In the genomic region with DNA sequence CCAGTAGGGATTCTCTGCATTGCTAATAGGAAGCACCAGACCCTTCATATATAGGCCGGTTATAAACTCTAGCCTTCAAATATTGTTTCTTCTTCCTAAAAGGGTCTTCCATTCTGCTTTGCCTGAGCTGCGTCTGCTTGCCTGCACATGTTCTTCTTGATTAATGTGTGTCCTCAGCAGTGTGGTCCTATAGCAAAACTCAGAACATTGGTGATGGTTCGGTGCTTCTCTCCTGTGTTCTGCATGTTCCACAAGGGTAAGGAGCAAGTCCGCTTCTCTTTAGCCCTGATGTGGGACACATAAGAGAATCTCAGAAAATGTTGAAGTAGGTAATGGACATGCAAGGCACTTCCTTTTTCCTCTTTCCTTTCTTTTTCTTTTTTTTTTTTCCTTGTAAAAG, we compare ENCODE assay signal across 10 mouse cellular contexts. TPM values are rescaled to one million over a fixed set of nuclear protein-coding genes. Genes with fewer than 3 reads are reported as not detected.
A peak's percentile ranks its signal among the peaks of the same experiment; 100 is the strongest.
DNase-seq lines count a peak whose midpoint lies in the region; ATAC-seq and TF ChIP-seq lines count a peak whose summit lies in the region.
"Had no signal": no experiment of that assay in that cellular context is flagged by ENCODE, and none has a peak within 500 bp of the region (broad histone marks: within the 10 kb centered on the region; RNA-seq: fewer than 3 reads in every experiment).

No protein-coding gene starts in this region.

- no peak overlapping the region for H3K4me3 ChIP-seq in heart, adult 2 months
- no peak overlapping the region for H3K4me3 ChIP-seq in stomach, embryonic 16.5 days (replicated peaks; ENCODE audit: low read length)
- H3K4me3 ChIP-seq in stomach, postnatal 0 days (ENCODE audit: low read depth, low read length), result no peak overlapping the region
- H3K4me3 ChIP-seq in limb, embryonic 10.5 days, result no peak overlapping the region

- no peak for ATAC-seq in stomach, embryonic 16.5 days (ENCODE audit: insufficient read depth, low FRiP score)
- ATAC-seq in stomach, postnatal 0 days (ENCODE audit: low FRiP score, low TSS enrichment), result no peak
- ATAC-seq: Patski had no signal

- DNase-seq in heart, adult 2 months, result peak; percentile 6 to 21
- DNase-seq in heart, adult 11 months, result no peak
- DNase-seq in stomach, postnatal 0 days (ENCODE audit: low spot score), result no peak
- DNase-seq in induced T-regulatory cell, adult 2 months (ENCODE audit: low read depth), result peak; percentile 68
- peak; percentile 13 to 21 for DNase-seq in thymus, postnatal 36 days
- no peak for DNase-seq in limb, embryonic 10.5 days (ENCODE audit: low spot score)
- no peak for DNase-seq in adrenal gland, postnatal 36 days
- DNase-seq: right cerebral cortex, postnatal 14 days had no signal

- no peak for TF ChIP-seq POLR2A in heart, adult 2 months (IDR thresholded peaks at IDR 0.05; ENCODE audit: insufficient read depth, low read depth, low read length)

- WGBS in heart, adult 2 months, result 87% methylated on average over 4 of the region's 4 CpGs
- 77% methylated on average over 4 of the region's 4 CpGs for WGBS in stomach, embryonic 16.5 days
- WGBS in stomach, postnatal 0 days, result 79% methylated on average over 4 of the region's 4 CpGs
- 91% methylated on average over 4 of the region's 4 CpGs for WGBS in limb, embryonic 10.5 days

- H3K27me3 ChIP-seq in heart, adult 2 months (ENCODE audit: control insufficient read depth, insufficient read depth, low read length), result no peaks in the 10 kb centered on the region
- no peaks in the 10 kb centered on the region for H3K27me3 ChIP-seq in stomach, embryonic 16.5 days (ENCODE audit: control insufficient read depth, insufficient read depth, low read length)
- H3K27me3 ChIP-seq in stomach, postnatal 0 days (ENCODE audit: control insufficient read depth, insufficient read depth, low read length), result no peaks in the 10 kb centered on the region
- no peaks in the 10 kb centered on the region for H3K27me3 ChIP-seq in limb, embryonic 10.5 days (ENCODE audit: low read depth, poor library complexity, severe bottlenecking)
- H3K27me3 ChIP-seq: Patski had no signal

- intact Hi-C loops in heart, adult 2 months (cut with DNase I), result no loop called here

- no peak for TF ChIP-seq EP300 in heart, adult 2 months (IDR thresholded peaks at IDR 0.05; ENCODE audit: insufficient read depth, low read depth, low read length)
- no peak for TF ChIP-seq EP300 in stomach, postnatal 0 days (optimal IDR thresholded peaks at IDR 0.05)

- H3K36me3 ChIP-seq in heart, adult 2 months (ENCODE audit: control insufficient read depth, insufficient read depth, low read length), result peaks cover 8% of the 10 kb centered on the region
- no peaks in the 10 kb centered on the region for H3K36me3 ChIP-seq in stomach, embryonic 16.5 days (ENCODE audit: control insufficient read depth, insufficient read depth, low read length)
- no peaks in the 10 kb centered on the region for H3K36me3 ChIP-seq in stomach, postnatal 0 days (ENCODE audit: control insufficient read depth, insufficient read depth, low read length)
- no peaks in the 10 kb centered on the region for H3K36me3 ChIP-seq in limb, embryonic 10.5 days

- peak overlapping the region; percentile 38 for H3K27ac ChIP-seq in heart, adult 2 months
- peak overlapping the region; percentile 33; the same call in 1 of the 2 replicates for H3K27ac ChIP-seq in stomach, embryonic 16.5 days (ENCODE audit: low read length)
- no peak overlapping the region for H3K27ac ChIP-seq in stomach, postnatal 0 days (replicated peaks)
- no peak overlapping the region for H3K27ac ChIP-seq in limb, embryonic 10.5 days

- TF ChIP-seq CTCF in heart, adult 2 months (IDR thresholded peaks at IDR 0.05), result no peak
- no peak for TF ChIP-seq CTCF in stomach, postnatal 0 days (IDR thresholded peaks at IDR 0.05; ENCODE audit: low read depth)

- peaks cover 9% of the 10 kb centered on the region for H3K4me1 ChIP-seq in heart, adult 2 months (ENCODE audit: control insufficient read depth, insufficient read depth, low read length)
- H3K4me1 ChIP-seq in stomach, embryonic 16.5 days (ENCODE audit: control insufficient read depth, insufficient read depth, low read length), result peaks cover 5% of the 10 kb centered on the region; the same call in 1 of the 2 replicates
- H3K4me1 ChIP-seq in stomach, postnatal 0 days (replicated peaks; ENCODE audit: control insufficient read depth, insufficient read depth), result no peaks in the 10 kb centered on the region
- H3K4me1 ChIP-seq in limb, embryonic 10.5 days, result peaks cover 7% of the 10 kb centered on the region

- no peaks in the 10 kb centered on the region for H3K79me2 ChIP-seq in heart, adult 2 months (replicated peaks; ENCODE audit: control insufficient read depth, insufficient read depth, low read length)

- H3K9ac ChIP-seq in heart, adult 2 months (ENCODE audit: low read depth, low read length), result no peak overlapping the region
- H3K9ac ChIP-seq in stomach, embryonic 16.5 days (ENCODE audit: low read length), result no peak overlapping the region; the same call in 1 of the 2 replicates
- no peak overlapping the region for H3K9ac ChIP-seq in stomach, postnatal 0 days (ENCODE audit: low read length)

- H3K4me2 ChIP-seq in stomach, embryonic 16.5 days (ENCODE audit: low read depth, low read length), result no peak overlapping the region
- no peak overlapping the region for H3K4me2 ChIP-seq in stomach, postnatal 0 days (replicated peaks; ENCODE audit: low read depth)

- H3K9me3 ChIP-seq in stomach, embryonic 16.5 days (replicated peaks; ENCODE audit: control insufficient read depth, low read length), result no peaks in the 10 kb centered on the region
- H3K9me3 ChIP-seq in stomach, postnatal 0 days (ENCODE audit: control insufficient read depth, low read length), result no peaks in the 10 kb centered on the region
- H3K9me3 ChIP-seq in limb, embryonic 10.5 days (replicated peaks), result no peaks in the 10 kb centered on the region

RNA-seq across cellular contexts. Expression of a gene that starts 47.8 kb away (rescaled TPM):
- 1 to 10 TPM; 2.0 to 2.1 TPM for total RNA-seq in heart, adult 2 months (2021)
- 1.5 and 2.4 TPM in 2 replicates for polyA plus RNA-seq in heart, adult 2 months (2012; rRNA removed)
- polyA plus RNA-seq in stomach, embryonic 16.5 days (2015; fragmentation: Nextera tagmentation; extraction: Ambion mirVana), result 2.5 and 3.1 TPM in 2 replicates
- polyA plus RNA-seq in stomach, postnatal 0 days (2015; fragmentation: Nextera tagmentation; extraction: Ambion mirVana), result 1.7 and 1.8 TPM in 2 replicates
- 1.3 and 2.3 TPM in 2 replicates for polyA plus RNA-seq in limb, embryonic 10.5 days (2016; fragmentation: Nextera tagmentation; extraction: Ambion mirVana)
- total RNA-seq in adrenal gland, postnatal 36 days (2021), result 1 to 10 TPM; 6.0 to 7.1 TPM

Comparison
In these comparisons a context has a peak if more than half of its experiments do, and no peak if none do; other contexts are left out.
1. DNase-seq: peak in heart, adult 2 months (2 of 2), induced T-regulatory cell, adult 2 months (single experiment) and thymus, postnatal 36 days (2 of 2); none in heart, adult 11 months (single experiment), stomach, postnatal 0 days (single experiment), limb, embryonic 10.5 days (single experiment) and adrenal gland, postnatal 36 days (0 of 2).
2. H3K27ac ChIP-seq: peak in heart, adult 2 months (single experiment) and stomach, embryonic 16.5 days (single experiment); none in stomach, postnatal 0 days (single experiment) and limb, embryonic 10.5 days (single experiment).